Mouse (Mus musculus) thymus, adult 2 months (tissue): ENCODE measurements around the gene Cstf3. TPM values are rescaled to one million over a fixed set of nuclear protein-coding genes. Genes with fewer than 3 reads are reported as not detected.

ENCODE experiments used
- DNase-seq: peaks from one replicate; pipeline ENCODE4 v3.0.0; 2021
- H3K27ac ChIP-seq: fragments of 200-500 bp; 2 replicates; pipeline ENCODE4 v1.5.1; 2012; ENCODE audit warnings: low read length, control low read depth; ENCODE audit not compliant: control insufficient read depth, insufficient read depth
- H3K27me3 ChIP-seq: fragments of 200-500 bp; 2 replicates; pipeline ENCODE4 v1.6.1; 2012; ENCODE audit warnings: mild to moderate bottlenecking, low read length, moderate library complexity, mixed read lengths; ENCODE audit not compliant: control insufficient read depth, insufficient read depth
- H3K36me3 ChIP-seq: fragments of 200-500 bp; 2 replicates; pipeline ENCODE4 v1.6.1; 2012; ENCODE audit warnings: mild to moderate bottlenecking, low read length, moderate library complexity; ENCODE audit not compliant: control insufficient read depth, insufficient read depth
- H3K4me1 ChIP-seq: fragments of 200-500 bp; replicated peaks from 2 replicates; pipeline ENCODE4 v1.6.1; 2012; ENCODE audit warnings: low read length; ENCODE audit not compliant: control insufficient read depth, insufficient read depth
- H3K4me3 ChIP-seq: fragments of 200-500 bp; 2 replicates; pipeline ENCODE4 v1.5.1; 2012; ENCODE audit warnings: mild to moderate bottlenecking, low read length, control low read depth, moderate library complexity; ENCODE audit not compliant: control insufficient read depth, insufficient read depth
- CTCF ChIP-seq: fragments of 200-500 bp; IDR thresholded peaks from 2 replicates; pipeline ENCODE4 v1.5.1; 2012; ENCODE audit warnings: mild to moderate bottlenecking, control low read depth, low read length, moderate library complexity, borderline replicate concordance; ENCODE audit not compliant: control insufficient read depth, poor library complexity, insufficient read depth; ENCODE audit errors: extremely low read depth
- POLR2A ChIP-seq: fragments of 200-500 bp; IDR thresholded peaks from 2 replicates; pipeline ENCODE4 v1.6.1; 2012; ENCODE audit warnings: mild to moderate bottlenecking, low read length, control low read depth, moderate library complexity; ENCODE audit not compliant: control insufficient read depth, poor library complexity, insufficient read depth; ENCODE audit errors: extremely low read depth
- WGBS: fragments of 180-500 bp; shearing (Covaris S2); methylation state at CpG from one replicate; pipeline ENCODE4 v1.1.7; 2018; 5-methylcytosine and 5-hydroxymethylcytosine counted together
- polyA plus RNA-seq: library from polyadenylated mRNA; depleted of rRNA; stranded (reverse); fragments of >200 nt; gene quantifications from 2 replicates; pipeline ENCODE4 v1.2.3, GENCODE M21; 2012

The Cstf3 gene
- polyA plus RNA-seq, 1 experiment, result 17.4 TPM

GRCm38 (mm10) chr2:104561386-104561785, 28.9 kb upstream of the Cstf3 start:
- no peaks in the 10 kb centered on the region for H3K36me3 ChIP-seq
- no peak for TF ChIP-seq POLR2A
- no peak for TF ChIP-seq CTCF
- H3K4me1 ChIP-seq, result no peaks in the 10 kb centered on the region
- no peak for DNase-seq
- no peak overlapping the region for H3K27ac ChIP-seq
- H3K27me3 ChIP-seq, result no peaks in the 10 kb centered on the region
- H3K4me3 ChIP-seq, result no peak overlapping the region
- 96% methylated on average over 6 of the region's 6 CpGs for WGBS

- no peaks in the 10 kb centered on the region for H3K36me3 ChIP-seq
- DNase-seq, result no peak
- H3K4me1 ChIP-seq, result no peaks in the 10 kb centered on the region
- H3K27me3 ChIP-seq, result no peaks in the 10 kb centered on the region
- no peak overlapping the region for H3K4me3 ChIP-seq
- H3K27ac ChIP-seq, result no peak overlapping the region
- WGBS, result 88% methylated on average over 4 of the region's 4 CpGs
- no peak for TF ChIP-seq POLR2A
- TF ChIP-seq CTCF, result no peak
Measured at GRCm38 (mm10) chr2:104561986-104562532, 28.3 kb upstream of the Cstf3 start.

GRCm38 (mm10) chr2:104572066-104572465, 18.3 kb upstream of the Cstf3 start:
- H3K27ac ChIP-seq, result no peak overlapping the region
- DNase-seq, result no peak
- TF ChIP-seq CTCF (no peak), POLR2A (no peak)
- no peaks in the 10 kb centered on the region for H3K4me1 ChIP-seq
- WGBS, result 93% methylated on average over 6 of the region's 6 CpGs
- no peaks in the 10 kb centered on the region for H3K36me3 ChIP-seq
- no peaks in the 10 kb centered on the region for H3K27me3 ChIP-seq
- no peak overlapping the region for H3K4me3 ChIP-seq

- H3K36me3 ChIP-seq, result no peaks in the 10 kb centered on the region
- TF ChIP-seq POLR2A (no peak), CTCF (no peak)
- WGBS, result 92% methylated on average over 5 of the region's 5 CpGs
Measured at GRCm38 (mm10) chr2:104576216-104576615, 14.1 kb upstream of the Cstf3 start.

GRCm38 (mm10) chr2:104578021-104578420, 12.3 kb upstream of the Cstf3 start:
- Histone ChIP-seq H3K4me3 (no peak overlapping the region), H3K27ac (no peak overlapping the region), H3K4me1 (no peaks in the 10 kb centered on the region), H3K36me3 (no peaks in the 10 kb centered on the region), H3K27me3 (no peaks in the 10 kb centered on the region)
- no peak for DNase-seq
- TF ChIP-seq CTCF (no peak), POLR2A (no peak)
- WGBS, result 88% methylated on average over 5 of the region's 5 CpGs

More at GRCm38 (mm10) chr2:104576216-104576615, 14.1 kb upstream of the Cstf3 start:
- H3K4me1 ChIP-seq, result no peaks in the 10 kb centered on the region
- H3K27ac ChIP-seq, result no peak overlapping the region
- no peak for DNase-seq
- no peak overlapping the region for H3K4me3 ChIP-seq
- H3K27me3 ChIP-seq, result no peaks in the 10 kb centered on the region

- no peak for DNase-seq
- Histone ChIP-seq H3K27ac (no peak overlapping the region), H3K4me1 (no peaks in the 10 kb centered on the region), H3K4me3 (no peak overlapping the region), H3K27me3 (no peaks in the 10 kb centered on the region), H3K36me3 (no peaks in the 10 kb centered on the region)
- 88% methylated on average over 5 of the region's 5 CpGs for WGBS
- TF ChIP-seq POLR2A (no peak), CTCF (no peak)
Measured at GRCm38 (mm10) chr2:104578836-104579604, 11.3 kb upstream of the Cstf3 start.

- TF ChIP-seq POLR2A (no peak), CTCF (no peak)
- Histone ChIP-seq H3K36me3 (no peaks in the 10 kb centered on the region), H3K4me1 (no peaks in the 10 kb centered on the region), H3K27me3 (no peaks in the 10 kb centered on the region), H3K4me3 (no peak overlapping the region), H3K27ac (no peak overlapping the region)
- DNase-seq, result no peak
- WGBS, result 92% methylated on average over 7 of the region's 7 CpGs
Measured at GRCm38 (mm10) chr2:104579784-104580446, 10.4 kb upstream of the Cstf3 start.
